Mouse (Mus musculus) liver, adult 2 months (tissue): ENCODE results near the gene 5730522E02Rik.

Source experiments
- CTCF ChIP-seq: fragments of 200-500 bp; IDR thresholded peaks from 2 replicates; pipeline ENCODE4 v1.5.1; 2011; ENCODE audit warnings: low read depth, low read length, control low read depth
- POLR2A ChIP-seq: fragments of 200-500 bp; IDR thresholded peaks from 2 replicates; pipeline ENCODE4 v1.6.1; 2011; ENCODE audit warnings: low read length, control low read depth; ENCODE audit not compliant: insufficient read depth; ENCODE audit errors: extremely low read depth

DNA sequence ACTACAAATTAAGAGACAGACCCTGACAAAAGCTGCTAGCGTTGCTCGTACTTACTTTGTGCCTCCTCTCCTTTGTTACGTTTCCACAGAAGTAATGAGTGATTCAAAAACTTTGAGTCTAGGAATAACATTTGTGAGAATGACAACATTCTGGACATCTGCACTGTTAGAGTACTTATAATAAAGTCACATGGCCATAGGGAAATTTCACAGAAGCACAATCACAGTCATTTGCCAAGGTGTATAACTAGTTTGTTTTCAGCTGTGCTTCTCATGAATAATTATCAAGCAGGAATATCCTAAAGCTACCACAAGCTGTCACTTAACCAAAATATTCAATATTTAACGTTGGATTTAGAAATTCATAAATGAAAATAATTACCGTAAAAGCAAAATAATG lies 269.1 kb downstream of the 5730522E02Rik start:
- no peak for TF ChIP-seq POLR2A
- no peak for TF ChIP-seq CTCF
